Mouse (Mus musculus) MEL (cell line): ENCODE data around the gene Hlcs. TPM values are rescaled to one million over a fixed set of nuclear protein-coding genes. Genes with fewer than 3 reads are reported as not detected.
A peak's percentile ranks its signal among the peaks of the same experiment; 100 is the strongest.

Experiments
- DNase-seq: peaks from one replicate; pipeline ENCODE4 v3.0.0; 2011; ENCODE audit warnings: low read depth, low spot score
- H3K27ac ChIP-seq: 2 replicates; pipeline ENCODE4 v1.5.1; 2012; ENCODE audit warnings: low read depth, mild to moderate bottlenecking, control low read depth, low read length, moderate library complexity; ENCODE audit not compliant: control insufficient read depth
- H3K27me3 ChIP-seq, 2 experiments: fragments of 150-350 bp in 1 of 2; sonication (generic) in 1 of 2; 2 replicates each; pipeline ENCODE4 v1.6.1; 2012; ENCODE audit warnings: low read length in 2 of 2, mild to moderate bottlenecking in 2 of 2, improper control_type of control experiment in 1 of 2, moderate library complexity in 1 of 2; ENCODE audit not compliant: insufficient read depth in 2 of 2, control insufficient read depth in 1 of 2
- H3K36me3 ChIP-seq, 2 experiments: 2 replicates each; pipeline ENCODE4 v1.6.1; 2012 to 2014; ENCODE audit warnings: low read length in 2 of 2, improper control_type of control experiment in 1 of 2, inconsistent platforms in 1 of 2, mild to moderate bottlenecking in 1 of 2; ENCODE audit not compliant: insufficient read depth in 2 of 2, control insufficient read depth in 1 of 2
- H3K4me1 ChIP-seq, 2 experiments: fragments of 150-350 bp in 1 of 2; sonication (generic) in 1 of 2; 2 replicates each; pipeline ENCODE4 v1.6.1; 2012; ENCODE audit warnings: low read length in 2 of 2, improper control_type of control experiment in 1 of 2, mild to moderate bottlenecking in 1 of 2; ENCODE audit not compliant: insufficient read depth in 2 of 2, control insufficient read depth in 1 of 2
- H3K4me3 ChIP-seq, 2 experiments: fragments of 150-350 bp in 1 of 2; sonication (generic) in 1 of 2; 2 replicates each; pipeline ENCODE4 v1.5.1; 2012; ENCODE audit warnings: low read depth in 2 of 2, low read length in 2 of 2, mild to moderate bottlenecking in 2 of 2, moderate library complexity in 2 of 2, control low read depth in 1 of 2, improper control_type of control experiment in 1 of 2; ENCODE audit not compliant: control insufficient read depth in 1 of 2, insufficient read depth in 1 of 2
- H3K79me2 ChIP-seq: 2 replicates; pipeline ENCODE4 v1.6.1; 2012; ENCODE audit warnings: mild to moderate bottlenecking, low read length, moderate library complexity; ENCODE audit not compliant: control insufficient read depth, poor library complexity, insufficient read depth
- H3K9ac ChIP-seq: 2 replicates; pipeline ENCODE4 v1.6.1; 2012; ENCODE audit warnings: low read depth, mild to moderate bottlenecking, control low read depth, low read length, moderate library complexity; ENCODE audit not compliant: control insufficient read depth, poor library complexity, severe bottlenecking
- H3K9me3 ChIP-seq: fragments of 150-350 bp; sonication (generic); replicated peaks from 2 replicates; pipeline ENCODE4 v1.6.1; 2012; ENCODE audit warnings: mild to moderate bottlenecking, low read length, improper control_type of control experiment, moderate library complexity; ENCODE audit not compliant: insufficient read depth
- CHD1 ChIP-seq: IDR thresholded peaks from 2 replicates; pipeline ENCODE4 v1.6.1; 2012; ENCODE audit warnings: low read depth, mild to moderate bottlenecking, inconsistent platforms, low read length, improper control_type of control experiment
- CHD2 ChIP-seq: IDR thresholded peaks from 2 replicates; pipeline ENCODE4 v1.6.1; 2011; ENCODE audit warnings: low read length, improper control_type of control experiment
- CTCF ChIP-seq, 3 experiments: IDR thresholded peaks in 2 of 3; conservative IDR thresholded peaks in 1 of 3; 2 replicates each; pipeline ENCODE4 v1.5.1; 2011 to 2012; ENCODE audit warnings: low read length in 3 of 3, low read depth in 2 of 3, mild to moderate bottlenecking in 2 of 3, improper control_type of control experiment in 1 of 3, inconsistent platforms in 1 of 3, mixed read lengths in 1 of 3, moderate library complexity in 1 of 3; ENCODE audit not compliant: control insufficient read depth in 1 of 3, insufficient read depth in 1 of 3, poor library complexity in 1 of 3, severe bottlenecking in 1 of 3
- ELF1 ChIP-seq: IDR thresholded peaks from 2 replicates; pipeline ENCODE4 v1.6.1; 2014; ENCODE audit warnings: low read depth, mild to moderate bottlenecking, inconsistent platforms, low read length, improper control_type of control experiment, moderate library complexity
- GABPA ChIP-seq: IDR thresholded peaks from 2 replicates; pipeline ENCODE4 v1.6.1; 2012; ENCODE audit warnings: low read depth, mild to moderate bottlenecking, inconsistent platforms, low read length, improper control_type of control experiment, moderate library complexity
- MAZ ChIP-seq: IDR thresholded peaks from 2 replicates; pipeline ENCODE4 v1.6.1; 2012; ENCODE audit warnings: low read depth, mild to moderate bottlenecking, inconsistent platforms, low read length, improper control_type of control experiment
- MEF2A ChIP-seq: IDR thresholded peaks from 2 replicates; pipeline ENCODE4 v1.6.1; 2014; ENCODE audit warnings: low read depth, mild to moderate bottlenecking, inconsistent platforms, low read length, improper control_type of control experiment; ENCODE audit not compliant: poor library complexity, insufficient replicate concordance, severe bottlenecking; ENCODE audit errors: extremely low read depth
- MXI1 ChIP-seq: IDR thresholded peaks from 2 replicates; pipeline ENCODE4 v1.6.1; 2011; ENCODE audit warnings: mild to moderate bottlenecking, low read depth, low read length, improper control_type of control experiment
- MYC ChIP-seq: IDR thresholded peaks from 2 replicates; pipeline ENCODE4 v1.6.1; 2011; ENCODE audit warnings: low read depth, mild to moderate bottlenecking, low read length, improper control_type of control experiment, moderate library complexity
- RAD21 ChIP-seq: IDR thresholded peaks from 2 replicates; pipeline ENCODE4 v1.6.1; 2011; ENCODE audit warnings: mild to moderate bottlenecking, low read depth, low read length, improper control_type of control experiment
- SMC3 ChIP-seq: IDR thresholded peaks from 2 replicates; pipeline ENCODE4 v1.6.1; 2011; ENCODE audit warnings: low read depth, low read length, improper control_type of control experiment
- UBTF ChIP-seq: IDR thresholded peaks from 2 replicates; pipeline ENCODE4 v1.6.1; 2012; ENCODE audit warnings: low read depth, mild to moderate bottlenecking, inconsistent platforms, low read length, improper control_type of control experiment, moderate library complexity, borderline replicate concordance; ENCODE audit not compliant: insufficient read depth
- ZC3H11A ChIP-seq: IDR thresholded peaks from 2 replicates; pipeline ENCODE4 v1.6.1; 2012; ENCODE audit warnings: low read depth, mild to moderate bottlenecking, inconsistent platforms, low read length, improper control_type of control experiment
- ZMIZ1 ChIP-seq: IDR thresholded peaks from 2 replicates; pipeline ENCODE4 v1.6.1; 2012; ENCODE audit warnings: low read depth, mild to moderate bottlenecking, inconsistent platforms, low read length, improper control_type of control experiment, moderate library complexity
- polyA plus RNA-seq, 2 experiments: library from polyadenylated mRNA; stranded (reverse) in 1 of 2; unstranded in 1 of 2; fragments of >175 nt in 1 of 2; fragments of >200 nt in 1 of 2; gene quantifications; 2 replicates each; pipeline versions ENCODE4 v1.2.1 to v1.2.4; 2012; ENCODE audit warnings: low replicate concordance in 2 of 2, low read depth in 1 of 2; ENCODE audit not compliant: insufficient read length in 2 of 2, insufficient read depth in 1 of 2, missing spikeins in 1 of 2
- total RNA-seq: library from RNA; depleted of rRNA; stranded (reverse); fragments of 300-350 nt; gene quantifications from 2 replicates; pipeline ENCODE4 v1.2.3, GENCODE M21; 2012

Hlcs gene
- total and polyA plus RNA-seq, 3 experiments = 3.3 to 6.4 TPM; not detected in 1

DNA sequence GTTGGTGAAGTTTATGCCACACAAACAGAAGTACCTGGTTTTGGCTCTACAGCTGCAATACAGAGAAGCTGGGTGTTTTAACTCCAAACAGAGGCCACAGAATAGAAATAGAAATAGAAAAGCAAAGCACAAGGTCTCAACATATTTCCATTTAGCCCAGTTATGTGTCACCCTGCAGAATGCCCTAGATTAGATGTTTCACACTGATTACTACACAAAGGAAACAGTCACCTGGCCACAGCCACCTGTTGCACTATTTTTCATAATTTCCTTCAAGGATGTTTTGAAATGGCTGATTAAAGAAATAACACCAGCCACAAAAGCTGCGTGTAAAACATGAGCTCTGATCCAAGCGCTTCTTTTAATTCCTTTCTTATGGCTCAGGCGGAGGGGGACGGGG lies 82.9 kb downstream of the Hlcs start:
- Histone ChIP-seq H3K79me2 (no peaks in the 10 kb centered on the region), H3K4me1 (peaks cover 3 to 4% of the 10 kb centered on the region in 2 experiments), H3K27ac (no peak overlapping the region), H3K36me3 (peaks cover 0 to under 1% of the 10 kb centered on the region in 2 experiments; a peak in 1 of 4 replicates), H3K4me3 (no peak overlapping the region), H3K9ac (no peak overlapping the region), H3K27me3 (no peaks in the 10 kb centered on the region), H3K9me3 (no peaks in the 10 kb centered on the region)
- TF ChIP-seq UBTF = no peak
- no peak for TF ChIP-seq MYC
- no peak for TF ChIP-seq MEF2A
- no peak for TF ChIP-seq CHD2
- no peak for TF ChIP-seq GABPA
- TF ChIP-seq ELF1 = no peak
- no peak for TF ChIP-seq CHD1
- no peak for TF ChIP-seq MXI1
- no peak for TF ChIP-seq ZMIZ1
- no peak for TF ChIP-seq MAZ
- DNase-seq = no peak

GRCm38 (mm10) chr16:94229890-94230289 lies 83.5 kb downstream of the Hlcs start:
- H3K4me3 ChIP-seq = no peak overlapping the region
- H3K9ac ChIP-seq = no peak overlapping the region
- H3K9me3 ChIP-seq = no peaks in the 10 kb centered on the region
- TF ChIP-seq ELF1 (no peak), ZC3H11A (peak; percentile 30), SMC3 (peak; percentile 29; the same call in 1 of the 2 replicates), RAD21 (peak; percentile 38), CTCF (IDR thresholded peaks at IDR 0.05 in 2 of 3, conservative IDR thresholded peaks at IDR 0.05 in 1 of 3; ENCODE audit: control insufficient read depth in 1 of 3, insufficient read depth in 1 of 3, low read depth in 2 of 3, low read length in 3 of 3, poor library complexity in 1 of 3, severe bottlenecking in 1 of 3) (peak; percentile 45 to 62 (median 46))
- H3K27me3 ChIP-seq = no peaks in the 10 kb centered on the region
- peak; percentile 32 for DNase-seq
- H3K79me2 ChIP-seq = no peaks in the 10 kb centered on the region
- H3K27ac ChIP-seq = no peak overlapping the region
- H3K36me3 ChIP-seq = no peaks in the 10 kb centered on the region
- H3K4me1 ChIP-seq = no peaks in the 10 kb centered on the region; a peak in 1 of 4 replicates
